In genomic region chr11:77501971-77502370, GRCm38 (mm10) we compare ENCODE assay signal across 7 mouse cellular contexts. TPM values are rescaled to one million over a fixed set of nuclear protein-coding genes. Genes with fewer than 3 reads are reported as not detected.
"Had no signal": no experiment of that assay in that cellular context is flagged by ENCODE, and none has a peak within 500 bp of the region (broad histone marks: within the 10 kb centered on the region; RNA-seq: fewer than 3 reads in every experiment).

No protein-coding gene starts in this region.

- H3K27ac ChIP-seq: limb, embryonic 15.5 days; liver, embryonic 12.5 days; midbrain, embryonic 10.5 days; neural tube, embryonic 15.5 days had no signal

- H3K4me3 ChIP-seq: limb, embryonic 15.5 days; liver, embryonic 12.5 days; midbrain, embryonic 10.5 days; myocyte; neural tube, embryonic 15.5 days had no signal

RNA-seq across cellular contexts. Expression of gene Gm10392, which starts 17.0 kb away (rescaled TPM):
- total RNA-seq: layer of hippocampus, postnatal 36 days; left cerebral cortex, postnatal 36 days had no signal
